Mouse (Mus musculus) cerebellum, adult 2 months (tissue): ENCODE data around the gene Kcnma1.

Experiments used
- CTCF ChIP-seq: fragments of 200-500 bp; IDR thresholded peaks from 2 replicates; pipeline ENCODE4 v1.5.1; 2011; ENCODE audit warnings: low read depth, mild to moderate bottlenecking, control low read depth, low read length, moderate library complexity, borderline replicate concordance; ENCODE audit not compliant: insufficient read depth
- POLR2A ChIP-seq: fragments of 200-500 bp; IDR thresholded peaks from 2 replicates; pipeline ENCODE4 v1.6.1; 2011; ENCODE audit warnings: low read length, control low read depth, borderline replicate concordance; ENCODE audit not compliant: insufficient read depth

GRCm38 (mm10) chr14:23723701-23724430 is 290.4 kb downstream of the Kcnma1 start:
- TF ChIP-seq CTCF (no peak), POLR2A (no peak)
